Mouse (Mus musculus) heart, postnatal 0 days (tissue): ENCODE data around the gene Cutal. TPM values are rescaled to one million over a fixed set of nuclear protein-coding genes. Genes with fewer than 3 reads are reported as not detected.
"Not testable (repeated sequence)": the region's sequence is repeated elsewhere in the genome, so short reads cannot be mapped to it uniquely, and the experiment has no call there.

Experiments used
- ATAC-seq: fragments of 200-750 bp; cut with Nextera tagmentation; 2 replicates; pipeline ENCODE4 v1.8.0; 2017; ENCODE audit warnings: low read depth, moderate number of reproducible peaks, moderate library complexity; ENCODE audit not compliant: insufficient read depth
- DNase-seq: peaks from one replicate; pipeline ENCODE4 v3.0.0-alpha.2; 2016; ENCODE audit warnings: low spot score
- H3K27ac ChIP-seq: fragments of 300-500 bp; sonication (generic); 2 replicates; pipeline ENCODE4 v1.5.1; 2014; ENCODE audit warnings: low read depth, mild to moderate bottlenecking
- H3K27me3 ChIP-seq: fragments of 300-500 bp; sonication (generic); 2 replicates; pipeline ENCODE4 v1.6.1; 2014; ENCODE audit warnings: low read length, mixed read lengths; ENCODE audit not compliant: control insufficient read depth, insufficient read depth
- H3K36me3 ChIP-seq: fragments of 300-500 bp; sonication (generic); replicated peaks from 2 replicates; pipeline ENCODE4 v1.6.1; 2014; ENCODE audit warnings: low read length, mixed read lengths; ENCODE audit not compliant: control insufficient read depth, insufficient read depth
- H3K4me1 ChIP-seq: fragments of 300-500 bp; sonication (generic); 2 replicates; pipeline ENCODE4 v1.6.1; 2014; ENCODE audit warnings: antibody characterized with exemption; ENCODE audit not compliant: control insufficient read depth, insufficient read depth
- H3K4me2 ChIP-seq: fragments of 300-500 bp; sonication (generic); 2 replicates; pipeline ENCODE4 v1.6.1; 2014; ENCODE audit warnings: low read depth, mild to moderate bottlenecking, low read length, moderate library complexity
- H3K4me3 ChIP-seq: fragments of 300-500 bp; sonication (generic); 2 replicates; pipeline ENCODE4 v1.5.1; 2014; ENCODE audit warnings: low read depth, low read length
- H3K9ac ChIP-seq: fragments of 300-500 bp; sonication (generic); replicated peaks from 2 replicates; pipeline ENCODE4 v1.6.1; 2014; ENCODE audit warnings: low read depth, low read length, mixed read lengths
- H3K9me3 ChIP-seq: fragments of 300-500 bp; sonication (generic); replicated peaks from 2 replicates; pipeline ENCODE4 v1.6.1; 2016; ENCODE audit warnings: low read length; ENCODE audit not compliant: control insufficient read depth
- CTCF ChIP-seq: IDR thresholded peaks from 2 replicates; pipeline ENCODE4 v1.5.1; 2016; ENCODE audit warnings: antibody characterized with exemption, control low read depth, low read depth
- EP300 ChIP-seq: IDR thresholded peaks from 2 replicates; pipeline ENCODE4 v1.6.1; 2016; ENCODE audit warnings: antibody characterized with exemption, low read depth
- WGBS: fragments of 180-500 bp; shearing (Covaris S2); extraction: QIAGEN DNeasy Blood & Tissue Kit; methylation state at CpG from one replicate; pipeline ENCODE4 v1.1.7; 2014; 5-methylcytosine and 5-hydroxymethylcytosine counted together
- polyA plus RNA-seq: library from polyadenylated mRNA; unstranded; fragments of >200 nt; fragmentation: Nextera tagmentation; extraction: Ambion mirVana; gene quantifications from 2 replicates; pipeline ENCODE4 v1.2.1, GENCODE M21; 2015
- total RNA-seq: library from RNA; depleted of rRNA; stranded (reverse); fragments of >200 nt; gene quantifications from 2 replicates; pipeline ENCODE4 v1.2.3, GENCODE M21; 2014; ENCODE audit warnings: low replicate concordance; rRNA removed

Cutal gene
- total RNA-seq, result 0.19 TPM in 1 of 2 replicates, not detected in the other
- polyA plus RNA-seq, result 0.25 and 0.32 TPM in 2 replicates

GRCm38 (mm10) chr2:34874271-34874670, at the start of gene Cutal:
Cutal (plus strand) TSS chr2:34874396.
- Histone ChIP-seq H3K27me3 (no peaks in the 10 kb centered on the region), H3K9ac (0 out of 2 replicates have a peak within 1 kb of the TSS, but pooled peaks have one; percentile 1), H3K4me1 (peaks cover 14% of the 10 kb centered on the region), H3K9me3 (no peaks in the 10 kb centered on the region), H3K4me3 (peak within 1 kb of the TSS; percentile 33), H3K4me2 (peak within 1 kb of the TSS; percentile 54), H3K27ac (no peak within 1 kb of the TSS), H3K36me3 (no peaks in the 10 kb centered on the region)
- 9% methylated on average over 14 of the region's 14 CpGs for WGBS
- TF ChIP-seq EP300 (no peak), CTCF (no peak)
- DNase-seq (no peak), ATAC-seq (no peak)

GRCm38 (mm10) chr2:34825827-34826459, 48.3 kb upstream of the Cutal start, which contains the start of gene Fbxw2:
Fbxw2 (minus strand) TSS chr2:34826311.
- peak; percentile 99 for ATAC-seq
- peaks cover 14% of the 10 kb centered on the region for H3K36me3 ChIP-seq
- H3K27ac ChIP-seq, result peak within 1 kb of the TSS; percentile 82
- H3K4me1 ChIP-seq, result peaks cover 12% of the 10 kb centered on the region
- no peaks in the 10 kb centered on the region for H3K27me3 ChIP-seq
- peak within 1 kb of the TSS; percentile 63 for H3K4me2 ChIP-seq
- TF ChIP-seq CTCF, result no peak
- TF ChIP-seq EP300, result peak; percentile 66; the same call in 1 of the 2 replicates
- H3K9me3 ChIP-seq, result no peaks in the 10 kb centered on the region
- peak; percentile 84 for DNase-seq
- under 1% methylated on average over 53 of the region's 57 CpGs for WGBS
- H3K4me3 ChIP-seq, result peak within 1 kb of the TSS; percentile 71
- peak within 1 kb of the TSS; percentile 89 for H3K9ac ChIP-seq

- Histone ChIP-seq H3K4me3 (peak overlapping the region; percentile 71), H3K27me3 (no peaks in the 10 kb centered on the region), H3K36me3 (peaks cover 10% of the 10 kb centered on the region), H3K27ac (peak overlapping the region; percentile 82), H3K4me2 (peak overlapping the region; percentile 63), H3K9ac (peak overlapping the region; percentile 89), H3K9me3 (no peaks in the 10 kb centered on the region), H3K4me1 (peaks cover 12% of the 10 kb centered on the region)
- ATAC-seq (no peak), DNase-seq (no peak)
- no peak for TF ChIP-seq EP300
- no peak for TF ChIP-seq CTCF
- 31% methylated on average over 19 of the region's 21 CpGs for WGBS
These were observed 47.5 kb upstream of the Cutal start for GRCm38 (mm10) chr2:34826460-34827231.

- no peaks in the 10 kb centered on the region for H3K27me3 ChIP-seq
- WGBS, result 76% methylated on average over 4 of the region's 4 CpGs
- ATAC-seq (no peak), DNase-seq (no peak)
- H3K36me3 ChIP-seq, result peaks cover 1% of the 10 kb centered on the region
- H3K4me1 ChIP-seq, result peaks cover 12% of the 10 kb centered on the region
- H3K4me2 ChIP-seq, result no peak overlapping the region
- TF ChIP-seq EP300 (no peak), CTCF (no peak)
- no peaks in the 10 kb centered on the region for H3K9me3 ChIP-seq
- no peak overlapping the region for H3K4me3 ChIP-seq
- no peak overlapping the region for H3K27ac ChIP-seq
- no peak overlapping the region for H3K9ac ChIP-seq
These were observed 46.6 kb upstream of the Cutal start for GRCm38 (mm10) chr2:34827591-34827990.

GRCm38 (mm10) chr2:34828026-34828425, 46.2 kb upstream of the Cutal start:
- DNase-seq (no peak), ATAC-seq (no peak)
- TF ChIP-seq CTCF, result no peak
- no peak for TF ChIP-seq EP300
- peaks cover 12% of the 10 kb centered on the region for H3K4me1 ChIP-seq
- no peak overlapping the region for H3K4me3 ChIP-seq
- 85% methylated on average over 1 of the region's 1 CpGs for WGBS
- no peaks in the 10 kb centered on the region for H3K36me3 ChIP-seq
- no peak overlapping the region for H3K4me2 ChIP-seq
- no peaks in the 10 kb centered on the region for H3K9me3 ChIP-seq
- H3K9ac ChIP-seq, result no peak overlapping the region
- no peak overlapping the region for H3K27ac ChIP-seq
- H3K27me3 ChIP-seq, result no peaks in the 10 kb centered on the region

- H3K4me1 ChIP-seq, result peaks cover 11% of the 10 kb centered on the region
- H3K9me3 ChIP-seq, H3K9ac ChIP-seq, H3K36me3 ChIP-seq, DNase-seq, ATAC-seq, H3K27ac ChIP-seq, H3K27me3 ChIP-seq, H3K4me2 ChIP-seq, H3K4me3 ChIP-seq: not testable (repeated sequence)
- WGBS, result 94% methylated on average over 17 of the region's 17 CpGs
These were observed 44.1 kb upstream of the Cutal start for GRCm38 (mm10) chr2:34830066-34830465.

GRCm38 (mm10) chr2:34832766-34833457, 41.3 kb upstream of the Cutal start, which contains the start of gene Gm34653:
Gm34653 (plus strand) TSS chr2:34833007.
- H3K36me3 ChIP-seq, DNase-seq, H3K4me2 ChIP-seq, H3K27ac ChIP-seq, H3K27me3 ChIP-seq, H3K9ac ChIP-seq, ATAC-seq, H3K4me1 ChIP-seq, H3K9me3 ChIP-seq, H3K4me3 ChIP-seq: not testable (repeated sequence)
- 61% methylated on average over 11 of the region's 11 CpGs for WGBS
